9 mouse cellular contexts compared by ENCODE assay signal in the genomic region with DNA sequence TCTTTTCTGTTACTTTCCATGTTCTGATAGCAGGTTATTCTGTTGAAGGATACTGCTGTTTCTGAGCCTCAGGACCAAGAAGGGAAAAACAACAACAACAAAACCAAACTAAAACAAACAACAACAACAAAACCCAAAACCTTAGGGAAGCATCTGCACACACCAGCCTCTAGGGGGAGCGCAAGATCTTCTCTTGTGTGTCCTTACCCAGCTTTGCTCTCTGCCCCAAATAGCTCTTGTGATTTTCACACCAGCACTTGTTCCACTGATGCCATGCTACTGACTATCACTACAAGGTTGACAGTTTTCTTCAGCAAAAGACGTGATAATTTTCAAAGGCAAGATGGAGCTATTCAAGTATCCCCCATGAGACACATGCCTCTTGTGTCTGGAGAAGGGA. TPM values are rescaled to one million over a fixed set of nuclear protein-coding genes. Genes with fewer than 3 reads are reported as not detected.
DNase-seq lines count a peak whose midpoint lies in the region; ATAC-seq and TF ChIP-seq lines count a peak whose summit lies in the region.
"Had no signal": no experiment of that assay in that cellular context is flagged by ENCODE, and none has a peak within 500 bp of the region (broad histone marks: within the 10 kb centered on the region; RNA-seq: fewer than 3 reads in every experiment).

No protein-coding gene starts in this region.

- TF ChIP-seq POLR2A in cerebellum, adult 2 months (IDR thresholded peaks at IDR 0.05; ENCODE audit: borderline replicate concordance, insufficient read depth, low read length), result no peak

- DNase-seq in cerebellum, adult 2 months, result peak in 1 of 2 experiments; percentile 3
- DNase-seq in cerebellum, adult 9-11 months, result no peak
- DNase-seq in right cerebral cortex, adult 18-20 months, result peak; percentile 33
- no peak for DNase-seq in right cerebral cortex, postnatal 36 days (ENCODE audit: low spot score in 2 of 2)
- peak; percentile 76 for DNase-seq in embryo, embryonic 10 days (ENCODE audit: low spot score)
- peak; percentile 46 for DNase-seq in kidney, postnatal 10 days
- DNase-seq in thymus, postnatal 10 days (ENCODE audit: low spot score in 2 of 2), result no peak

- no peaks in the 10 kb centered on the region for H3K4me1 ChIP-seq in cerebellum, adult 2 months (ENCODE audit: control insufficient read depth, insufficient read depth, low read length)
- no peaks in the 10 kb centered on the region for H3K4me1 ChIP-seq in midbrain, embryonic 13.5 days (replicated peaks)
- H3K4me1 ChIP-seq: heart, embryonic 13.5 days had no signal

- TF ChIP-seq CTCF in cerebellum, adult 2 months (IDR thresholded peaks at IDR 0.05; ENCODE audit: borderline replicate concordance, insufficient read depth, low read depth, low read length), result peak; percentile 67; the same call in 1 of the 2 replicates

- H3K27ac ChIP-seq in cerebellum, adult 2 months (ENCODE audit: insufficient read depth, low read length), result no peak overlapping the region
- H3K27ac ChIP-seq in midbrain, embryonic 13.5 days, result no peak overlapping the region
- H3K27ac ChIP-seq: heart, embryonic 13.5 days had no signal

- no peak overlapping the region for H3K4me2 ChIP-seq in midbrain, embryonic 13.5 days (replicated peaks)
- H3K4me2 ChIP-seq: heart, embryonic 13.5 days had no signal

- peak; percentile 43; the same call in 1 of the 2 replicates for ATAC-seq in midbrain, embryonic 13.5 days

- no peaks in the 10 kb centered on the region for H3K9me3 ChIP-seq in midbrain, embryonic 13.5 days

- 16% methylated on average over 2 of the region's 2 CpGs for WGBS in cerebellum, adult 2 months
- 17% methylated on average over 2 of the region's 2 CpGs for WGBS in midbrain, embryonic 13.5 days

- H3K36me3 ChIP-seq in midbrain, embryonic 13.5 days, result no peaks in the 10 kb centered on the region
- H3K36me3 ChIP-seq: heart, embryonic 13.5 days had no signal

- H3K4me3 ChIP-seq in cerebellum, adult 2 months (replicated peaks; ENCODE audit: insufficient read depth, low read depth, low read length), result no peak overlapping the region
- no peak overlapping the region for H3K4me3 ChIP-seq in midbrain, embryonic 13.5 days (replicated peaks)
- H3K4me3 ChIP-seq: heart, embryonic 13.5 days had no signal

- no peak overlapping the region for H3K9ac ChIP-seq in midbrain, embryonic 13.5 days (replicated peaks)
- H3K9ac ChIP-seq: heart, embryonic 13.5 days had no signal

- no peaks in the 10 kb centered on the region for H3K27me3 ChIP-seq in cerebellum, adult 2 months (ENCODE audit: control insufficient read depth, insufficient read depth, low read length)
- no peaks in the 10 kb centered on the region for H3K27me3 ChIP-seq in midbrain, embryonic 13.5 days
- H3K27me3 ChIP-seq: heart, embryonic 13.5 days had no signal

RNA-seq across cellular contexts. Expression of gene Nrg3, which starts 59.8 kb away (rescaled TPM):
- polyA plus RNA-seq in cerebellum, adult 2 months (2012; rRNA removed), result 12.7 and 14.6 TPM in 2 replicates
- 6.8 and 7.8 TPM in 2 replicates for polyA plus RNA-seq in midbrain, embryonic 13.5 days (2015; fragmentation: Nextera tagmentation; extraction: Ambion mirVana)

Comparison
In these comparisons a context has a peak if more than half of its experiments do, and no peak if none do; other contexts are left out.
1. DNase-seq: peak in right cerebral cortex, adult 18-20 months (single experiment), embryo, embryonic 10 days (single experiment) and kidney, postnatal 10 days (single experiment); none in cerebellum, adult 9-11 months (single experiment), right cerebral cortex, postnatal 36 days (0 of 2) and thymus, postnatal 10 days (0 of 2).